10 mouse cellular contexts compared by ENCODE assay signal in the genomic region with DNA sequence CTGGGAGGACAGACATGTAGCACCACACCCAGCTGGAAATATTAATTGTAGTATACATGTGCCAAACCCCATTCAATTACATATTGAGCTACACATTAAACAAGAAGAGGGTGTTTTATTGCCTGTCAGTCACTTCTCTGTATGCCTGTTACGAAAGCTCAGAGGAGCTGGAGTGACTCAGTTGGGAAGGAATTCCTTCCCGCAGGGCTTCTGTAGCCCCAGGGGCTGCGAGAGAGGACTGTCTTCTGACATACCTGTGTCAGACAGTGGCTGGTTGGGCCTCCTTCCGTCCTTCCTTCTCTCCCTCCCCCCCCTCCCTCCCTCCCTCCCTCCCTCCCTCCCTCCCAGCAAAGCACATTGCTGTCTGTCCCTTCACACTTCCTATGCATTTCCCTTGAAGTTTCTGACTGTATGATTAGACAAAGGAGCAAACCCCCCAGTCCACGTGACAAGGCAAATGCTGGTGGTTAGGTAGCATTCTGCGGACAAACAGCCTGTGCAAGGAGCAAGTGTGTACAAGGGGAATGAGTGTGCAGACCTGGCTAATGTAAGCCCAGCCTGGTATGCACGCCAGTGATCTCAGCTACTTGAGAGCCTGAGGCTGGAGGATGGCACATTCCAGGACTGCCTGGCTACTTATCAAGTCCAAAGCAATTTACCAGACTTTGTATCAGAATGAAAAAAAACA. TPM values are rescaled to one million over a fixed set of nuclear protein-coding genes. Genes with fewer than 3 reads are reported as not detected.
A peak's percentile ranks its signal among the peaks of the same experiment; 100 is the strongest.
DNase-seq lines count a peak whose midpoint lies in the region; ATAC-seq lines count a peak whose summit lies in the region.
"Had no signal": no experiment of that assay in that cellular context is flagged by ENCODE, and none has a peak within 500 bp of the region (broad histone marks: within the 10 kb centered on the region; RNA-seq: fewer than 3 reads in every experiment).

No protein-coding gene starts in this region.

- no peak overlapping the region for H3K9ac ChIP-seq in kidney, embryonic 16.5 days (replicated peaks; ENCODE audit: low read length)
- no peak overlapping the region for H3K9ac ChIP-seq in forebrain, embryonic 14.5 days (ENCODE audit: low read length)

- H3K4me2 ChIP-seq in kidney, embryonic 16.5 days (replicated peaks; ENCODE audit: low read depth, low read length), result no peak overlapping the region
- H3K4me2 ChIP-seq in forebrain, embryonic 14.5 days (ENCODE audit: low read length), result no peak overlapping the region

- H3K36me3 ChIP-seq in kidney, embryonic 16.5 days (ENCODE audit: insufficient read depth, low read length), result 0 out of 2 replicates have a peak, but pooled peaks cover 3% of the 10 kb centered on the region
- H3K36me3 ChIP-seq in forebrain, embryonic 14.5 days (ENCODE audit: control insufficient read depth, insufficient read depth, low read length), result no peaks in the 10 kb centered on the region

- H3K27ac ChIP-seq in kidney, embryonic 16.5 days (ENCODE audit: low read length), result 0 out of 2 replicates have a peak overlapping the region, but pooled peaks have one; percentile 23
- peak overlapping the region; percentile 48; the same call in 1 of the 2 replicates for H3K27ac ChIP-seq in forebrain, embryonic 14.5 days (ENCODE audit: low read depth, low read length)

- 40% methylated on average over 7 of the region's 7 CpGs for WGBS in kidney, embryonic 16.5 days
- WGBS in forebrain, embryonic 14.5 days, result 55% methylated on average over 7 of the region's 7 CpGs

- no peak for ATAC-seq in kidney, embryonic 16.5 days (ENCODE audit: low FRiP score, low TSS enrichment)
- ATAC-seq in forebrain, embryonic 14.5 days, result no peak
- peak; percentile 56 for ATAC-seq in megakaryocyte-erythroid progenitor cell, adult 5-6 weeks (replicated peaks; ENCODE audit: low FRiP score, low TSS enrichment, poor library complexity, severe bottlenecking)

- H3K9me3 ChIP-seq in kidney, embryonic 16.5 days (ENCODE audit: low read length), result no peaks in the 10 kb centered on the region
- no peaks in the 10 kb centered on the region for H3K9me3 ChIP-seq in forebrain, embryonic 14.5 days (replicated peaks; ENCODE audit: control insufficient read depth, low read length)

- peaks cover 28% of the 10 kb centered on the region for H3K4me1 ChIP-seq in kidney, embryonic 16.5 days (ENCODE audit: insufficient read depth, low read length)
- peaks cover 7% of the 10 kb centered on the region for H3K4me1 ChIP-seq in forebrain, embryonic 14.5 days (ENCODE audit: control insufficient read depth, insufficient read depth, low read length)

- DNase-seq in kidney, postnatal 14 days, result no peak
- peak; percentile 90 for DNase-seq in NIH3T3 (ENCODE audit: low read depth)
- DNase-seq in forebrain, embryonic 14.5 days (ENCODE audit: low spot score), result no peak
- DNase-seq in layer of hippocampus, postnatal 10 days (ENCODE audit: low spot score in 2 of 2), result no peak
- no peak for DNase-seq in right cerebral cortex, adult 2 months (ENCODE audit: low spot score in 2 of 2)
- DNase-seq in urinary bladder, postnatal 10 days (ENCODE audit: low spot score), result no peak
- DNase-seq: cerebellum, postnatal 14 days had no signal

- no peak overlapping the region for H3K4me3 ChIP-seq in kidney, embryonic 16.5 days (ENCODE audit: low read length)
- H3K4me3 ChIP-seq in forebrain, embryonic 14.5 days (ENCODE audit: low read depth, low read length), result no peak overlapping the region

- no peaks in the 10 kb centered on the region for H3K27me3 ChIP-seq in kidney, embryonic 16.5 days (ENCODE audit: insufficient read depth, low read length)
- no peaks in the 10 kb centered on the region for H3K27me3 ChIP-seq in forebrain, embryonic 14.5 days (replicated peaks; ENCODE audit: control insufficient read depth, insufficient read depth, low read length)

RNA-seq across cellular contexts. Expression of a gene that starts 9.6 kb away (rescaled TPM):
- polyA plus RNA-seq in kidney, embryonic 16.5 days (2015; fragmentation: Nextera tagmentation; extraction: Ambion mirVana), result 24.1 and 25.7 TPM in 2 replicates
- polyA plus RNA-seq in forebrain, embryonic 14.5 days (2014; fragmentation: Nextera tagmentation; extraction: Ambion mirVana), result 11.6 and 15.3 TPM in 2 replicates
- total RNA-seq in megakaryocyte-erythroid progenitor cell, adult 5-6 weeks (2014; fragmentation: Nextera tagmentation), result 16.6 and 17.2 TPM in 2 replicates
- 3.6 and 3.9 TPM in 2 replicates for total RNA-seq in megakaryocyte-erythroid progenitor cell, adult 5-6 weeks (2017)
- 10 to 100 TPM; 17.8 to 21.3 TPM for total RNA-seq in layer of hippocampus, postnatal 10 days (2021)

RNA-seq across cellular contexts. Expression of a gene that starts 49.9 kb away (rescaled TPM):
- polyA plus RNA-seq in kidney, embryonic 16.5 days (2015; fragmentation: Nextera tagmentation; extraction: Ambion mirVana), result 0.27 TPM in 1 of 2 replicates, not detected in the other
- polyA plus RNA-seq in forebrain, embryonic 14.5 days (2014; fragmentation: Nextera tagmentation; extraction: Ambion mirVana), result 0.38 TPM in 1 of 2 replicates, not detected in the other
- not detected in 2 replicates for total RNA-seq in megakaryocyte-erythroid progenitor cell, adult 5-6 weeks (2014; fragmentation: Nextera tagmentation)
- total RNA-seq in megakaryocyte-erythroid progenitor cell, adult 5-6 weeks (2017), result not detected in 2 replicates
- not detected for total RNA-seq in layer of hippocampus, postnatal 10 days (2021)
- total RNA-seq: heart, postnatal 25 days had no signal
